Mouse (Mus musculus) urinary bladder, postnatal 0 days (tissue): ENCODE data around the gene Bcor. TPM values are rescaled to one million over a fixed set of nuclear protein-coding genes. Genes with fewer than 3 reads are reported as not detected.

ENCODE experiments used
- polyA plus RNA-seq: library from polyadenylated mRNA; unstranded; fragments of >200 nt; fragmentation: Nextera tagmentation; extraction: Ambion mirVana; gene quantifications from 2 replicates; pipeline ENCODE4 v1.2.1, GENCODE M21; 2015

Bcor gene
- 4.9 and 6.0 TPM in 2 replicates for polyA plus RNA-seq

DNA sequence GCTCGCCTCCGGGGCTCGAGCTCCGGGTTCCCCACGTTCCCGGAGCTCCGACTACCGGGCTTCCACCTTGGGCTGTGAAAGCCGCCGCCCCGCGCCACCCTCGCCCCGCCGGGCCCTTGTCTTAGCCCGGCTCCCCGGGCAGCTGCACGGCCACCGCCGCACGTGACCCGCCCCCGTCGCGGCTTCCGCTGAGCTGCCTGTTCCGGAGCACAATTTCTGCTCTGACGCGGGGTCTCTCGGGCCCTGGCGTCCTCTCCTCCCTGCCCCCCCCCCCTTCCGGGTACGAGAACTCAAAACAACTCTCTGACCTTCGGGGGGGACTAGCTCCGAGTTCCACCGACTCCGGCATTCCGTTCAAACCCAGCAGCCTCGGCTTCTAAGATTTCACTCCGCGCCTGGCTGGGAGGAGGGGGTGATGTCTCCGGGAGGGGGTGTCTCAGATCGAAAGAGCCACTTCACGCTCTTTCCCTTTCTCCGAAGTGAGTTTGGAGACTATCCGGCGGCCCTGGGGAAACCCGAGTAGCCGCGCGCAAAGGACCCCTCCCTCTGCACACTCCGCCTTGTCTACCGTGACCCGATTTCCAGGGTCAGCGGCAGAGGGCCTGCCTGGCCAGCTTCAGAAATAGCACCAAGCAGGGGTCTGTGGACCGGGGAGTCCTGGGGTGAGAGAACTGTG lies at the start of gene Bcor:
TSS of gene Bcor (minus strand) at position 375 of the 676 bp plus-strand sequence.

